Mouse (Mus musculus) stomach, postnatal 0 days (tissue): ENCODE measurements around the gene Casp14.
"Not testable (repeated sequence)": the region's sequence is repeated elsewhere in the genome, so short reads cannot be mapped to it uniquely, and the experiment has no call there.

Source experiments
- CTCF ChIP-seq: IDR thresholded peaks from 2 replicates; pipeline ENCODE4 v1.5.1; 2016; ENCODE audit warnings: antibody characterized with exemption, low read depth, mild to moderate bottlenecking, moderate library complexity
- EP300 ChIP-seq: optimal IDR thresholded peaks from 2 replicates; pipeline ENCODE3; 2016; ENCODE audit warnings: antibody characterized with exemption

- TF ChIP-seq CTCF, EP300: not testable (repeated sequence)
Measured at GRCm38 (mm10) chr10:78666696-78667095, 51.4 kb downstream of the Casp14 start.
